Mouse (Mus musculus): ENCODE results near the gene Abcb1a. TPM values are rescaled to one million over a fixed set of nuclear protein-coding genes. Genes with fewer than 3 reads are reported as not detected.

The Abcb1a gene
- total and polyA plus RNA-seq, 3 experiments, result 0.82 to 1.5 (median 0.93) TPM

GRCm38 (mm10) chr5:8778751-8779150 is 118.9 kb downstream of the Abcb1a start:
- Histone ChIP-seq H3K9me3 (replicated peaks; ENCODE audit: low read length) (no peaks in the 10 kb centered on the region), H3K4me3 (replicated peaks in 1 of 3; ENCODE audit: low read depth in 2 of 3, low read length in 2 of 3, poor library complexity in 1 of 3) (no peak overlapping the region), H3K4me2 (ENCODE audit: insufficient read depth, low read depth, poor library complexity, severe bottlenecking) (no peak overlapping the region), H3K9ac (ENCODE audit: insufficient read depth, low read depth) (no peak overlapping the region), H3K79me2 (replicated peaks; ENCODE audit: control insufficient read depth, extremely low read depth, insufficient read depth, poor library complexity, severe bottlenecking) (no peaks in the 10 kb centered on the region), H3K27ac (ENCODE audit: insufficient read depth, low read depth) (no peak overlapping the region), H3K36me3 (replicated peaks in 1 of 2; ENCODE audit: control insufficient read depth in 1 of 2, insufficient read depth in 1 of 2, low read length in 1 of 2) (no peaks in the 10 kb centered on the region), H3K4me1 (ENCODE audit: control insufficient read depth in 1 of 2, insufficient read depth in 2 of 2) (no peaks in the 10 kb centered on the region; a peak in 1 of 4 replicates), H3K27me3 (replicated peaks) (no peaks in the 10 kb centered on the region)
- DNase-seq (ENCODE audit: extremely low read depth), result no peak
- dilution Hi-C loops (cut with MboI; ENCODE audit: extremely low pct_ligation_motif_present, extremely low pct_unique_long_range_greater_than_20kb, low sequenced_read_pairs) (no loop called here), in situ Hi-C loops (cut with MboI; ENCODE audit: low pct_ligation_motif_present, low pct_unique_long_range_greater_than_20kb, low sequenced_read_pairs) (no loop called here)
- TF ChIP-seq MXI1 (IDR thresholded peaks at IDR 0.05; ENCODE audit: low read depth, low read length), result no peak

- Histone ChIP-seq H3K9ac (ENCODE audit: insufficient read depth, low read depth) (no peak overlapping the region), H3K4me1 (ENCODE audit: control insufficient read depth in 1 of 2, insufficient read depth in 2 of 2) (no peaks in the 10 kb centered on the region), H3K36me3 (replicated peaks in 1 of 2; ENCODE audit: control insufficient read depth in 1 of 2, insufficient read depth in 1 of 2, low read length in 1 of 2) (no peaks in the 10 kb centered on the region), H3K4me2 (ENCODE audit: insufficient read depth, low read depth, poor library complexity, severe bottlenecking) (no peak overlapping the region), H3K79me2 (replicated peaks; ENCODE audit: control insufficient read depth, extremely low read depth, insufficient read depth, poor library complexity, severe bottlenecking) (no peaks in the 10 kb centered on the region), H3K27me3 (replicated peaks) (no peaks in the 10 kb centered on the region), H3K4me3 (replicated peaks in 1 of 3; ENCODE audit: low read depth in 2 of 3, low read length in 2 of 3, poor library complexity in 1 of 3) (no peak overlapping the region), H3K9me3 (replicated peaks; ENCODE audit: low read length) (no peaks in the 10 kb centered on the region), H3K27ac (ENCODE audit: insufficient read depth, low read depth) (no peak overlapping the region)
- dilution Hi-C loops (cut with MboI; ENCODE audit: extremely low pct_ligation_motif_present, extremely low pct_unique_long_range_greater_than_20kb, low sequenced_read_pairs), result no loop called here
- no peak for TF ChIP-seq NRF1 (IDR thresholded peaks at IDR 0.05; ENCODE audit: low read depth, low read length)
- TF ChIP-seq SMC3 (IDR thresholded peaks at IDR 0.05; ENCODE audit: low read depth, low read length), result no peak
- TF ChIP-seq USF2 (conservative IDR thresholded peaks at IDR 0.05; ENCODE audit: low read depth, low read length), result no peak
- TF ChIP-seq E2F4 (IDR thresholded peaks at IDR 0.05; ENCODE audit: insufficient replicate concordance, low read depth, low read length), result no peak
- no peak for TF ChIP-seq TCF12 (IDR thresholded peaks at IDR 0.05; ENCODE audit: low read depth, low read length)
- no peak for TF ChIP-seq ZMIZ1 (IDR thresholded peaks at IDR 0.05; ENCODE audit: low read depth, low read length)
- TF ChIP-seq KAT2A (IDR thresholded peaks at IDR 0.05; ENCODE audit: insufficient replicate concordance, low read length), result no peak
- TF ChIP-seq MAZ (IDR thresholded peaks at IDR 0.05; ENCODE audit: low read depth, low read length), result no peak
- no peak for DNase-seq (ENCODE audit: extremely low read depth)
- in situ Hi-C loops (cut with MboI; ENCODE audit: low pct_ligation_motif_present, low pct_unique_long_range_greater_than_20kb, low sequenced_read_pairs), result no loop called here
These were observed 132.4 kb downstream of the Abcb1a start for GRCm38 (mm10) chr5:8792281-8792680.

Other genes starting within 250 kb of the Abcb1a start
- gene Dbf4, start 237.4 kb upstream of the Abcb1a start, total RNA-seq (2012; rRNA removed), result 50.0 and 59.8 TPM in 2 replicates
- gene Dbf4, start 237.4 kb upstream of the Abcb1a start, total RNA-seq (2014; rRNA removed), result 119 and 143 TPM in 2 replicates
- 96.6 and 103 TPM in 2 replicates for gene Dbf4, start 237.4 kb upstream of the Abcb1a start, polyA plus RNA-seq (2012; ENCODE audit: insufficient read length, low read depth)
- gene Slc25a40, start 237.2 kb upstream of the Abcb1a start, total RNA-seq (2012; rRNA removed), result 5.0 and 7.0 TPM in 2 replicates
- 11.1 and 14.6 TPM in 2 replicates for gene Slc25a40, start 237.2 kb upstream of the Abcb1a start, total RNA-seq (2014; rRNA removed)
- gene Slc25a40, start 237.2 kb upstream of the Abcb1a start, polyA plus RNA-seq (2012; ENCODE audit: insufficient read length, low read depth), result 9.9 and 10.2 TPM in 2 replicates
- gene Rundc3b, start 37.1 kb upstream of the Abcb1a start, total RNA-seq (2012; rRNA removed), result 0.13 TPM in 2 replicates
- gene Rundc3b, start 37.1 kb upstream of the Abcb1a start, total RNA-seq (2014; rRNA removed), result 0.07 and 0.09 TPM in 2 replicates
- 0.09 TPM in 1 of 2 replicates, not detected in the other for gene Rundc3b, start 37.1 kb upstream of the Abcb1a start, polyA plus RNA-seq (2012; ENCODE audit: insufficient read length, low read depth)
- 14.2 and 16.1 TPM in 2 replicates for gene Abcb1b, start 138.1 kb downstream of the Abcb1a start, total RNA-seq (2012; rRNA removed)
- 1.5 and 1.8 TPM in 2 replicates for gene Abcb1b, start 138.1 kb downstream of the Abcb1a start, total RNA-seq (2014; rRNA removed)
- gene Abcb1b, start 138.1 kb downstream of the Abcb1a start, polyA plus RNA-seq (2012; ENCODE audit: insufficient read length, low read depth), result 1.2 and 1.5 TPM in 2 replicates
- 0.38 and 0.68 TPM in 2 replicates for gene Abcb4, start 233.6 kb downstream of the Abcb1a start, total RNA-seq (2012; rRNA removed)
- gene Abcb4, start 233.6 kb downstream of the Abcb1a start, total RNA-seq (2014; rRNA removed), result 0.24 and 0.27 TPM in 2 replicates
- gene Abcb4, start 233.6 kb downstream of the Abcb1a start, polyA plus RNA-seq (2012; ENCODE audit: insufficient read length, low read depth), result 0.29 and 0.37 TPM in 2 replicates